Mouse (Mus musculus) brain, adult 10 weeks (tissue): ENCODE results near the gene Slc22a27. TPM values are rescaled to one million over a fixed set of nuclear protein-coding genes. Genes with fewer than 3 reads are reported as not detected.

ENCODE experiments used
- polyA plus RNA-seq: library from polyadenylated mRNA; stranded (reverse); fragments of 350-450 nt; fragmentation: Illumina TruSeq; extraction: RNeasy Lipid Tissue Mini Kit (QIAGEN cat#74804); gene quantifications from one replicate; pipeline ENCODE4 v1.2.3, GENCODE M21; 2015; ENCODE audit warnings: low read depth, low replicate concordance

The Slc22a27 gene
- polyA plus RNA-seq = not detected

DNA sequence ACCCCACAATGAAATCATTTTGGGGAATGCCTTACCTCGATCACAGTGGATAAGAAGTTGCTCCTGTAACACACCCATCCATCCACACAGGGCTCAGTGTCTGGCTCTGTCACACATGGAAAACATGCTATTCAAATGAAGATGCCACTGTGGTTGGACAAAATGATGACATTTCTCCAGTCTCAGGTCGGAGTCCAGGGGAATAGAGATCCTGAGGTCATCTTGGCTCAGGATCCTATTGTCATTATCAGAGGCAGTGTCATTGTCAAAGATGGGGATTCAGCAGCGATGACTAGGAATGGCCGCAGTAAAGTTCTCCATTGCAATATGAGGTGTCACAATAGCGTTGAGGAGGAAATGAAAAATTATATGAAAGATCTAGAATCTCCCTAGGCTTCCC lies at the start of gene Slc22a27:
Gene Slc22a27 (minus strand): TSS at position 101 of the 400 bp plus-strand sequence.

Other genes with a start within 250 kb of the Slc22a27 start
- gene Slc22a26, start 163.4 kb downstream of the Slc22a27 start, polyA plus RNA-seq = not detected
- gene Slc22a28, start 166.0 kb upstream of the Slc22a27 start, polyA plus RNA-seq = not detected